In the genomic region with DNA sequence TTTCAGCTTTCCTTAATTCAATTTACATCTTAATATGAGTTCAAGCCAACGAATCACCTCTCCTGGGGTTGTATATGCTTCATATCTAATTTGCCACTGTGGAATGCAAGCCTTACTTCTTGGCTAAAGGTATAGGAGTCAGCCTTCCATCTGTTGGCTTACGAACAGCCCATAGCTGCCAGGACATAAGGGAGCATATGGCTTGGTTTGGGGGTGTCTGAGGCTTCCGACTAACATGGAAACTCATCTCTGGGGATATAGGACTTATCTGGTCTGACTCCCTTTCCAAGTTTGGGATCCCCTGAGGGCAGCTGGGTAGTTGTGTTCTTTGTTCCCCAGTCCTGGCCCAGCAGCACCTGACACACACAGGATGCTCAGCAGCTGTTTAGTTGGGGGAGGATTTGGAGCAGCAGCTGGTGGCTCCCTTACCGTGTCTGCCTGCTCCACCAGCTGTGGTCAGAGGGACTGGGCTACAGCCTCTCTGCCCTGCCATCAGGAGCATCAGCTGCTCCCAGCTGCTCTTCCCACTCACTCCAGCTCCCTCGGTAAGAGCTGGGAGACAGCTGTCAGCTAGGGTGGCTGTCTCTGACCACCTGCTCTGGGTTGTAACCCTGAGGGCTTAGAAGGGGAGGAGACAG, we compare ENCODE assay signal across 8 mouse cellular contexts. TPM values are rescaled to one million over a fixed set of nuclear protein-coding genes. Genes with fewer than 3 reads are reported as not detected.
A peak's percentile ranks its signal among the peaks of the same experiment; 100 is the strongest.
DNase-seq lines count a peak whose midpoint lies in the region; ATAC-seq lines count a peak whose summit lies in the region.

No protein-coding gene starts in this region.

- no peaks in the 10 kb centered on the region for H3K36me3 ChIP-seq in forebrain, embryonic 16.5 days (ENCODE audit: control insufficient read depth, insufficient read depth)
- no peaks in the 10 kb centered on the region for H3K36me3 ChIP-seq in midbrain, embryonic 11.5 days (ENCODE audit: control insufficient read depth, insufficient read depth, low read length)

- H3K4me3 ChIP-seq in forebrain, embryonic 16.5 days (replicated peaks; ENCODE audit: low read length) = no peak overlapping the region
- no peak overlapping the region for H3K4me3 ChIP-seq in midbrain, embryonic 11.5 days (ENCODE audit: low read depth, low read length)

- no peaks in the 10 kb centered on the region for H3K27me3 ChIP-seq in forebrain, embryonic 16.5 days (replicated peaks; ENCODE audit: control insufficient read depth, insufficient read depth, low read length)
- no peaks in the 10 kb centered on the region for H3K27me3 ChIP-seq in midbrain, embryonic 11.5 days (ENCODE audit: control insufficient read depth, insufficient read depth, low read length)

- no peak overlapping the region for H3K9ac ChIP-seq in forebrain, embryonic 16.5 days (replicated peaks; ENCODE audit: low read depth, low read length)
- no peak overlapping the region for H3K9ac ChIP-seq in midbrain, embryonic 11.5 days (ENCODE audit: low read length)

- peak; percentile 60 to 71 for DNase-seq in heart, adult 9 months (ENCODE audit: low spot score in 2 of 2)
- no peak for DNase-seq in heart, adult 8-10 months (ENCODE audit: low spot score)
- DNase-seq in NIH3T3 (ENCODE audit: low read depth) = peak; percentile 41
- DNase-seq in midbrain, embryonic 11.5 days (ENCODE audit: low spot score, missing footprints) = peak; percentile 85
- DNase-seq in ovary, postnatal 36 days (ENCODE audit: low spot score) = no peak
- no peak for DNase-seq in urinary bladder, postnatal 14 days (ENCODE audit: low spot score)
- DNase-seq in cerebellum, adult 11 months = no peak

- no peaks in the 10 kb centered on the region for H3K9me3 ChIP-seq in forebrain, embryonic 16.5 days (ENCODE audit: control insufficient read depth, low read length)
- no peaks in the 10 kb centered on the region for H3K9me3 ChIP-seq in midbrain, embryonic 11.5 days (ENCODE audit: control insufficient read depth, low read length)

- no peak overlapping the region for H3K4me2 ChIP-seq in forebrain, embryonic 16.5 days (ENCODE audit: low read length)
- no peak overlapping the region for H3K4me2 ChIP-seq in midbrain, embryonic 11.5 days

- peak; percentile 56 for ATAC-seq in forebrain, embryonic 16.5 days
- peak; percentile 57 for ATAC-seq in midbrain, embryonic 11.5 days (ENCODE audit: low FRiP score)

- 53% methylated on average over 5 of the region's 5 CpGs for WGBS in forebrain, embryonic 16.5 days
- WGBS in midbrain, embryonic 11.5 days = 69% methylated on average over 5 of the region's 5 CpGs

- peak overlapping the region; percentile 62 for H3K27ac ChIP-seq in forebrain, embryonic 16.5 days (ENCODE audit: low read length)
- H3K27ac ChIP-seq in midbrain, embryonic 11.5 days (ENCODE audit: low read depth, low read length) = no peak overlapping the region

- peaks cover 19% of the 10 kb centered on the region for H3K4me1 ChIP-seq in forebrain, embryonic 16.5 days (replicated peaks; ENCODE audit: control insufficient read depth, insufficient read depth, low read length)
- peaks cover 19% of the 10 kb centered on the region for H3K4me1 ChIP-seq in midbrain, embryonic 11.5 days (ENCODE audit: control insufficient read depth, insufficient read depth, low read length)

RNA-seq across cellular contexts. Expression of a gene that starts 11.1 kb away (rescaled TPM):
- 10 to 100 TPM in 1 of 4 experiments, 1 to 10 TPM in 3; 4.4 to 14.8 (median 7.6) TPM for total RNA-seq in heart, adult 8-10 months (2022)
- polyA plus RNA-seq in forebrain, embryonic 16.5 days (2015; fragmentation: Nextera tagmentation; extraction: Ambion mirVana) = 11.1 and 12.2 TPM in 2 replicates
- 5.1 and 5.8 TPM in 2 replicates for polyA plus RNA-seq in midbrain, embryonic 11.5 days (2014; fragmentation: Nextera tagmentation; extraction: Ambion mirVana)

Comparison
In these comparisons a context has a peak if more than half of its experiments do, and no peak if none do; other contexts are left out.
1. DNase-seq: peak in heart, adult 9 months (2 of 2), NIH3T3 (single experiment) and midbrain, embryonic 11.5 days (single experiment); none in heart, adult 8-10 months (single experiment), ovary, postnatal 36 days (single experiment), urinary bladder, postnatal 14 days (single experiment) and cerebellum, adult 11 months (single experiment).